Mouse (Mus musculus) E14TG2a.4 (cell line): ENCODE data around the gene Rap1gap2.

ENCODE experiments used
- CTCF ChIP-seq: conservative IDR thresholded peaks from 2 replicates; pipeline ENCODE4 v1.5.1; 2014; ENCODE audit warnings: low read length
- NANOG ChIP-seq: IDR thresholded peaks from 2 replicates; pipeline ENCODE4 v1.6.1; 2014; ENCODE audit warnings: borderline replicate concordance, low read length, mixed read lengths
- POU5F1 ChIP-seq: IDR thresholded peaks from 2 replicates; pipeline ENCODE4 v1.6.1; 2014; ENCODE audit warnings: low read length, borderline replicate concordance

DNA sequence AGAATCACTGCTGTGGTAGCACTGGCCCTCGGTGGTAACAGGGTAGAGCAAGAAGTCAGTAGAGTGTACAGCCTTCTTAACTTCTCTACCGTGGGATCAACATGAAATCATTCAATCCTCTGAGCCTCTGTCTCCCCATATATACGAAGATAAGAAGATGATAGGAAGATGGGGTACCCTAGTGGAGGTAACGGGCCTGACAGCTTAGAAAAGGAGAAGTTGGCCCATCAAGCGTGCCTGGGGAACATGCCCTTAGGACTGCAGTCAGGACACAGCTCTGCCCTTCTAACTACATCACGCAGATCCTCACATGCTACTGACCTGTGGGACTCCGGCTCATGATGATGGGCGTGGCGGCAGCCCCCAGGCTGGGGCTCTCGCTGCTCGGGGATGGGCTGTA is 218.8 kb downstream of the Rap1gap2 start:
- TF ChIP-seq CTCF (no peak; the same call in 1 of the 2 replicates), POU5F1 (no peak), NANOG (no peak)
